Comparison of ENCODE assay signal across 10 mouse cellular contexts in genomic region chr1:106428170-106428569, GRCm38 (mm10).
A peak's percentile ranks its signal among the peaks of the same experiment; 100 is the strongest.
DNase-seq lines count a peak whose midpoint lies in the region; ATAC-seq and TF ChIP-seq lines count a peak whose summit lies in the region.
"Had no signal": no experiment of that assay in that cellular context is flagged by ENCODE, and none has a peak within 500 bp of the region (broad histone marks: within the 10 kb centered on the region; RNA-seq: fewer than 3 reads in every experiment).

No protein-coding gene starts in this region.

- H3K36me3 ChIP-seq in embryonic facial prominence, embryonic 13.5 days = no peaks in the 10 kb centered on the region
- H3K36me3 ChIP-seq in embryonic facial prominence, embryonic 10.5 days (replicated peaks) = no peaks in the 10 kb centered on the region
- H3K36me3 ChIP-seq in forebrain, postnatal 0 days (ENCODE audit: insufficient read depth) = no peaks in the 10 kb centered on the region
- no peaks in the 10 kb centered on the region for H3K36me3 ChIP-seq in myocyte (ENCODE audit: control insufficient read depth, insufficient read depth)
- no peaks in the 10 kb centered on the region for H3K36me3 ChIP-seq in thymus, adult 2 months (ENCODE audit: control insufficient read depth, insufficient read depth, low read length)

- no peaks in the 10 kb centered on the region for H3K9me3 ChIP-seq in embryonic facial prominence, embryonic 13.5 days
- no peaks in the 10 kb centered on the region for H3K9me3 ChIP-seq in embryonic facial prominence, embryonic 10.5 days
- H3K9me3 ChIP-seq in forebrain, postnatal 0 days (ENCODE audit: low read length) = no peaks in the 10 kb centered on the region

- no peaks in the 10 kb centered on the region for H3K4me1 ChIP-seq in embryonic facial prominence, embryonic 13.5 days
- H3K4me1 ChIP-seq in embryonic facial prominence, embryonic 10.5 days = no peaks in the 10 kb centered on the region
- H3K4me1 ChIP-seq in forebrain, postnatal 0 days (ENCODE audit: insufficient read depth) = no peaks in the 10 kb centered on the region
- H3K4me1 ChIP-seq in thymus, adult 2 months (replicated peaks; ENCODE audit: control insufficient read depth, insufficient read depth, low read length) = peaks cover 6% of the 10 kb centered on the region

- ATAC-seq in embryonic facial prominence, embryonic 13.5 days (ENCODE audit: insufficient number of reproducible peaks, insufficient read depth, low FRiP score, low TSS enrichment, low read depth) = no peak
- peak; percentile 58 for ATAC-seq in forebrain, postnatal 0 days
- ATAC-seq: lung, postnatal 0 days had no signal

- H3K9ac ChIP-seq in embryonic facial prominence, embryonic 13.5 days = 0 out of 2 replicates have a peak overlapping the region, but pooled peaks have one; percentile 21
- no peak overlapping the region for H3K9ac ChIP-seq in forebrain, postnatal 0 days

- H3K79me2 ChIP-seq in myocyte (ENCODE audit: control insufficient read depth, insufficient read depth) = no peaks in the 10 kb centered on the region

- no peaks in the 10 kb centered on the region for H3K27me3 ChIP-seq in embryonic facial prominence, embryonic 13.5 days
- no peaks in the 10 kb centered on the region for H3K27me3 ChIP-seq in embryonic facial prominence, embryonic 10.5 days (replicated peaks; ENCODE audit: low read depth, poor library complexity, severe bottlenecking)
- H3K27me3 ChIP-seq in forebrain, postnatal 0 days (ENCODE audit: insufficient read depth, low read length) = no peaks in the 10 kb centered on the region
- no peaks in the 10 kb centered on the region for H3K27me3 ChIP-seq in myocyte (ENCODE audit: control insufficient read depth, insufficient read depth, insufficient read length)
- no peaks in the 10 kb centered on the region for H3K27me3 ChIP-seq in thymus, adult 2 months (ENCODE audit: control insufficient read depth, insufficient read depth, low read length)

- no peak overlapping the region for H3K4me3 ChIP-seq in embryonic facial prominence, embryonic 13.5 days
- H3K4me3 ChIP-seq in embryonic facial prominence, embryonic 10.5 days = no peak overlapping the region
- no peak overlapping the region for H3K4me3 ChIP-seq in forebrain, postnatal 0 days (ENCODE audit: low read depth, low read length)
- H3K4me3 ChIP-seq in myocyte = no peak overlapping the region
- H3K4me3 ChIP-seq in thymus, adult 2 months (ENCODE audit: control insufficient read depth, insufficient read depth, low read length) = no peak overlapping the region

- no peak overlapping the region for H3K4me2 ChIP-seq in embryonic facial prominence, embryonic 13.5 days
- H3K4me2 ChIP-seq in forebrain, postnatal 0 days (ENCODE audit: low read depth) = no peak overlapping the region
- peak overlapping the region; percentile 14 for H3K4me2 ChIP-seq in myocyte (ENCODE audit: low read depth)

- WGBS in embryonic facial prominence, embryonic 13.5 days = 49% methylated on average over 8 of the region's 8 CpGs
- WGBS in embryonic facial prominence, embryonic 10.5 days = 62% methylated on average over 8 of the region's 8 CpGs
- WGBS in forebrain, postnatal 0 days = 23% methylated on average over 8 of the region's 8 CpGs
- WGBS in thymus, adult 2 months = 16% methylated on average over 8 of the region's 8 CpGs

- DNase-seq in embryonic facial prominence, embryonic 10.5 days (ENCODE audit: low spot score) = no peak
- peak; percentile 22 for DNase-seq in A20 (ENCODE audit: low read depth, low spot score)
- peak; percentile 47 for DNase-seq in forebrain, postnatal 0 days
- no peak for DNase-seq in kidney, postnatal 25 days
- DNase-seq in kidney, postnatal 36 days = no peak
- DNase-seq in thymus, adult 2 months = no peak
- DNase-seq: heart, postnatal 14 days had no signal

- H3K27ac ChIP-seq in embryonic facial prominence, embryonic 13.5 days = no peak overlapping the region
- H3K27ac ChIP-seq in embryonic facial prominence, embryonic 10.5 days (replicated peaks) = no peak overlapping the region
- no peak overlapping the region for H3K27ac ChIP-seq in forebrain, postnatal 0 days (ENCODE audit: low read depth, low read length)
- H3K27ac ChIP-seq in thymus, adult 2 months (ENCODE audit: control insufficient read depth, insufficient read depth, low read length) = no peak overlapping the region

- TF ChIP-seq CTCF in forebrain, postnatal 0 days (IDR thresholded peaks at IDR 0.05; ENCODE audit: low read depth) = no peak
- TF ChIP-seq CTCF in thymus, adult 2 months (IDR thresholded peaks at IDR 0.05; ENCODE audit: borderline replicate concordance, control insufficient read depth, extremely low read depth, insufficient read depth, low read length, poor library complexity) = no peak

- H3ac ChIP-seq in myocyte (ENCODE audit: control insufficient read depth, insufficient read length) = no peak overlapping the region

- TF ChIP-seq POLR2A in myocyte (IDR thresholded peaks at IDR 0.05; ENCODE audit: insufficient read length, low read depth) = no peak
- no peak for TF ChIP-seq POLR2A in thymus, adult 2 months (IDR thresholded peaks at IDR 0.05; ENCODE audit: control insufficient read depth, extremely low read depth, insufficient read depth, low read length, poor library complexity)

TF ChIP-seq in myocyte, 11 proteins besides CTCF, POLR2A, EP300 and RAD21:
- peak in 2 of 3 experiments; percentile 50 to 75 for TF ChIP-seq MYOD1 (IDR thresholded peaks at IDR 0.05; ENCODE audit: control insufficient read depth in 1 of 3, insufficient read length in 2 of 3, low read depth in 2 of 3)
- peak; percentile 18 to 84 (median 21) for TF ChIP-seq MYOG (IDR thresholded peaks at IDR 0.05; ENCODE audit: control insufficient read depth in 1 of 3, insufficient read depth in 1 of 3, insufficient read length in 2 of 3, low read depth in 2 of 3)
- TF ChIP-seq POLR2AphosphoS2 (IDR thresholded peaks at IDR 0.05; ENCODE audit: insufficient read length, low read depth) = no peak
- TF ChIP-seq E2F4 (IDR thresholded peaks at IDR 0.05; ENCODE audit: insufficient read depth) = no peak
- no peak for TF ChIP-seq MAX (IDR thresholded peaks at IDR 0.05; ENCODE audit: low read depth)
- no peak for TF ChIP-seq SRF (IDR thresholded peaks at IDR 0.05; ENCODE audit: control insufficient read depth, insufficient read length, low read depth)
- no peak for TF ChIP-seq USF1 (IDR thresholded peaks at IDR 0.05; ENCODE audit: low read depth)
- no peak for TF ChIP-seq CEBPB (IDR thresholded peaks at IDR 0.05; ENCODE audit: insufficient read depth, poor library complexity, severe bottlenecking)
- peak; percentile 52 for TF ChIP-seq TCF12 (IDR thresholded peaks at IDR 0.05; ENCODE audit: insufficient read depth, poor library complexity, severe bottlenecking)
- peak; percentile 26 for TF ChIP-seq TCF3 (IDR thresholded peaks at IDR 0.05; ENCODE audit: insufficient read length, low read depth)
- no peak for TF ChIP-seq REST (IDR thresholded peaks at IDR 0.05; ENCODE audit: insufficient read depth, insufficient read length)

Comparison
In these comparisons a context has a peak if more than half of its experiments do, and no peak if none do; other contexts are left out.
1. DNase-seq: peak in A20 (single experiment) and forebrain, postnatal 0 days (single experiment); none in embryonic facial prominence, embryonic 10.5 days (single experiment), kidney, postnatal 25 days (0 of 2), kidney, postnatal 36 days (0 of 2) and thymus, adult 2 months (single experiment).